22 mouse cellular contexts compared by ENCODE assay signal in the genomic region with DNA sequence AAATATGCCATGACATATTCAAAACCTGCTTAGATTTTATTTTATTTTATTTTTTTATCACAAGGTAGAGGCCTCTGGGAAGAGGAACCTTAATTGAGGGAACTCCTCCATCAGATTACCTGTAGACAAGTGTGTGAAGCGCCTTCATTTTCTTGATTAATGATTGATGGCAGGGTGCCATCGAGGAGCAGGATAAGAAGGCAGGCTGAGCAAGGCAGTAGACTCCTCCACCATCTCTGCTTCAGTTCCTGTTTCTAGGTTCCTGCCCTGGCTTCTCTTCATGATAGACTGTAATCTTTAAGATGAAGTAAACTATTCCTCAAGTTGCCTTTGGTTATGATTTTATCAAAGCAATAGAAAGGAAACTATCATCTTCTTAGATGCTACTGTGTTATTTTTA.
"Had no signal": no experiment of that assay in that cellular context is flagged by ENCODE, and none has a peak within 500 bp of the region (broad histone marks: within the 10 kb centered on the region; RNA-seq: fewer than 3 reads in every experiment).

No protein-coding gene starts in this region.

- H3K4me1 ChIP-seq: embryonic facial prominence, embryonic 10.5 days; embryonic facial prominence, embryonic 12.5 days; embryonic facial prominence, embryonic 15.5 days; forebrain, embryonic 12.5 days; forebrain, embryonic 13.5 days; forebrain, embryonic 15.5 days had no signal

- H3K27ac ChIP-seq: embryonic facial prominence, embryonic 10.5 days; embryonic facial prominence, embryonic 12.5 days; embryonic facial prominence, embryonic 13.5 days; embryonic facial prominence, embryonic 15.5 days; forebrain, embryonic 10.5 days; forebrain, embryonic 12.5 days; forebrain, embryonic 13.5 days; forebrain, embryonic 15.5 days; gastrocnemius, adult 2 months; heart, adult 2 months had no signal

- H3K4me3 ChIP-seq: embryonic facial prominence, embryonic 10.5 days; embryonic facial prominence, embryonic 12.5 days; embryonic facial prominence, embryonic 13.5 days; embryonic facial prominence, embryonic 15.5 days; erythroblast, embryonic 14.5 days; forebrain, embryonic 10.5 days; forebrain, embryonic 12.5 days; forebrain, embryonic 13.5 days; forebrain, embryonic 15.5 days; gastrocnemius, adult 2 months; heart, adult 2 months had no signal

- H3K36me3 ChIP-seq: embryonic facial prominence, embryonic 15.5 days; forebrain, embryonic 10.5 days; forebrain, embryonic 12.5 days had no signal

- H3K27me3 ChIP-seq: embryonic facial prominence, embryonic 12.5 days; embryonic facial prominence, embryonic 13.5 days; embryonic facial prominence, embryonic 15.5 days; forebrain, embryonic 12.5 days; forebrain, embryonic 13.5 days; forebrain, embryonic 15.5 days had no signal

- H3K9me3 ChIP-seq: embryonic facial prominence, embryonic 10.5 days; embryonic facial prominence, embryonic 12.5 days; embryonic facial prominence, embryonic 13.5 days; embryonic facial prominence, embryonic 15.5 days; forebrain, embryonic 10.5 days; forebrain, embryonic 12.5 days; forebrain, embryonic 13.5 days; forebrain, embryonic 15.5 days had no signal

- H3K9ac ChIP-seq: embryonic facial prominence, embryonic 12.5 days; embryonic facial prominence, embryonic 13.5 days; embryonic facial prominence, embryonic 15.5 days; forebrain, embryonic 12.5 days; forebrain, embryonic 13.5 days; forebrain, embryonic 15.5 days; forebrain, postnatal 0 days had no signal

- DNase-seq: cerebellum, adult 9-10 months; cerebellum, adult 9-11 months; cerebellum, postnatal 25 days; cerebellum, postnatal 36 days; embryo, embryonic 11 days; forebrain, postnatal 0 days; gastrocnemius, adult 2 months; gastrocnemius, postnatal 10 days; gastrocnemius, postnatal 14 days; gastrocnemius, postnatal 25 days; gastrocnemius, postnatal 36 days; heart, adult 18-20 months; heart, adult 2 months had no signal
